Mouse (Mus musculus) liver, embryonic 14.5 days (tissue): Measurements from ENCODE around the gene Kcnj15.

ENCODE experiments used
- CTCF ChIP-seq: IDR thresholded peaks from 2 replicates; pipeline ENCODE4 v1.5.1; 2016; ENCODE audit warnings: antibody characterized with exemption, low read depth, control low read depth
- EP300 ChIP-seq: IDR thresholded peaks from 2 replicates; pipeline ENCODE4 v1.6.1; 2016; ENCODE audit warnings: antibody characterized with exemption, low read depth

DNA sequence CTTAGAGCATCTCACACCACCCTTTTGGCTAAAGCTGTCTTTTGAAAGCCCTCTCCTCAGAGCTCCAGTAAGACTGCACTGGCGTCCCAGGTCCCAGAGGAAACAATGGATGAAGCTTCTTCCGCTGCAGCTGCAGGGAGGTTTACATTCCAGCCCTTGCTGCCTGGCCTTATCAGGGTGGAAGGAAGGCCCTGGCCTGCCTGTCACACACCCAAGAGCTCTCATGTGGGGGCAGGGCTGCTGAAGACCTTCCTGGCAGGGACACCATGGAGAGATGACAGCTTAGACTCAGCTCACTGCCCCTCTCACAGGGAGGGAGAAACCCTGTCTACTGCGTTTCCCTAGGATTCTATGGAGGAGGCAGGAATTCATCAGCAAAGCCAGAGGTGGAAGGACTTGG lies 89.8 kb downstream of the Kcnj15 start:
- TF ChIP-seq CTCF (no peak), EP300 (no peak)
